Mouse (Mus musculus) left cerebral cortex, postnatal 14 days (tissue): ENCODE data around the gene Mei4. TPM values are rescaled to one million over a fixed set of nuclear protein-coding genes. Genes with fewer than 3 reads are reported as not detected.
A peak's percentile ranks its signal among the peaks of the same experiment; 100 is the strongest.

ENCODE experiments used
- DNase-seq, 2 experiments: peaks; one replicate each; pipeline ENCODE4 v3.0.0; 2021 to 2022; ENCODE audit warnings: low spot score in 2 of 2, mixed read lengths in 1 of 2
- intact Hi-C: fragments of 180-260 bp; cut with DNase I; formaldehyde crosslinking; loops from one replicate; pipeline ENCODE4 v1.15.1; 2025
- total RNA-seq, 2 experiments: library from RNA; stranded (reverse); gene quantifications; 2 replicates each; pipeline ENCODE4 v1.2.3; 2021

The Mei4 gene
- total RNA-seq, 2 experiments from 2014 or later: 1.1 to 1.2 TPM

GRCm38 (mm10) chr9:82096409-82096808 lies 232.9 kb downstream of the Mei4 start:
- intact Hi-C loops: no loop called here
- peak; percentile 5 to 10 for DNase-seq

GRCm38 (mm10) chr9:82114865-82115264 lies 251.4 kb downstream of the Mei4 start:
- intact Hi-C loops: no loop called here
- DNase-seq: peak; percentile 2 to 6

DNA sequence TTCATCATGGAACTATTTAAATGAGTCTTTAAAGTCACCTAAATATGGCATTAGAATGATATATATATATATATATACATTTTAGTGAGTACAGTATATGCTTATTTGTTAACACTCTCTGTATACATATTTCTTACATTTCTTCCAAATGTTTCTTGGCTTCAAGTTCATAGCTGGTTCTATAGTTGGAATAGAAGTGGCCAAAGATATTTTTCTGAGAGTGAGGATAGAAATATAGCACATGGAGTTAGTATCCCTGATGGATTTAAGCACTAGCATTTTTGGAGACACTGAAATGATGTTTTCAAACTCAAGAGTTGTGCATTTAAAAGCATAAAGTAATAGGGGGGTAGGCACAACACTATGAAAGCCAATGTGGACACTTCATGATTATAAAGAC lies 272.6 kb downstream of the Mei4 start:
- intact Hi-C loops: no loop called here
- DNase-seq: no peak

DNA sequence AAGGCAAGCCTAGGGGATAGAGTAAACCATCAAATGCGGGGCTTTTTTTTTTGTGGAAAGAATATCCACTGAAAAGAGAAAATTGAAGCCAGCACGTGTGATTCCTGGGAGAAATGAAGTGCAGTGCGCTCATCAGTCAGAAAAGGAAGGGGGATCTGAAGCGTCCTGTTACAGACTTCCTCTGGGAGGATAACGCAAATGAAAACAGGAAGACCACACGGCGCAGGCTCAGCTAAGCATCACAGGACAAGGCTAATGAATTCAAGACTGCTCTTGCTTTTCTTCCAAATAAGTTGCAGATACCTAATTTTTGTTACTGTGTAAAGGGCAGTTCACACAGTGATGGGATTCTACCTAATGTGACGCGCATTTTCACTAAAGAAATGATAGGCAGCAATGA lies 296.7 kb downstream of the Mei4 start:
- intact Hi-C loops: no loop called here
- DNase-seq: no peak

DNA sequence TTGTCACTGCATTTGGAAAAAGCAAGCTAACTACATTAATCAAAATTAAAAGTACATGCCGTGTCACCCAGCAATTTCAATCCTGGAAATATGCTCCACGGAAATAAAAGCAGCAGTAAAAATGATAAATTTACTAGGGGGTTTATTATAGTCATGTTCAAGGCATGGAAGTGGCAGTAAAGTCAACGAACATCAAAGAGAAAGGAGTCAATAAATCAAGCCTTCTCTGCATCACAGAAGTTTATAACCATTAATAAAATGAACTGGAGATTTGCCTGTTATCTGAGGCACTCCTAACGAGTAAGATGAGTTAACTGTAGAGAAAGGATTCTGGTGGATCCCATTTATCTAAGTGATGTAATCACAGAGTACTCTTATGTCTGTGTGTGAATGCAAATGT lies 298.9 kb downstream of the Mei4 start:
- DNase-seq: no peak
- intact Hi-C loops: no loop called here

GRCm38 (mm10) chr9:82217976-82218375 lies 354.5 kb downstream of the Mei4 start:
- no peak for DNase-seq

GRCm38 (mm10) chr9:82247695-82248445 lies 384.4 kb downstream of the Mei4 start:
- peak in 1 of 2 experiments; percentile 10 for DNase-seq
- intact Hi-C loops: no loop called here

More at GRCm38 (mm10) chr9:82217976-82218375, 354.5 kb downstream of the Mei4 start:
- intact Hi-C loops: no loop called here

Other genes starting within 250 kb of the Mei4 start
- 1 to 10 TPM; 7.7 to 10.0 TPM for gene Htr1b, start 229.8 kb upstream of the Mei4 start, total RNA-seq